In the genomic region with DNA sequence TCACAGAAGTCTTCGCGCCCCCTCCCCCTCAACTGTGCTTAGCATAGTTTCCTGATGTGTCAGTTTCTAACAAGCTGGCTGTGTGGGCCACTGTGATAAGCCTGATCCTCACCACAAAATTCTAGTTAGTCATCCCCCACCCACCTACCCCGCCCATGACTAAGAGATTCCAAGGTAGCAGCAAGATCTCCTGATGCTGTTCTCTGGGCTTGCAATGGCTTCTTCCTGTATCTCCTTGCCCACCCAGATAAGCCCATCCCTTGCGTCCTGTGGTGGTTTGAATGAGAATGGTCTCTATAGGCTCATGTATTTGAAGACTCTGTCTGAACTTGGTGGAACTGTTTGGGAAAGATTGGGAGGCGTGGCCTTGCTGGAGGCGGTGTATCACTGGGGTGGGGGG, we compare ENCODE assay signal across 10 mouse cellular contexts. TPM values are rescaled to one million over a fixed set of nuclear protein-coding genes. Genes with fewer than 3 reads are reported as not detected.
DNase-seq lines count a peak whose midpoint lies in the region; ATAC-seq and TF ChIP-seq lines count a peak whose summit lies in the region.
"Had no signal": no experiment of that assay in that cellular context is flagged by ENCODE, and none has a peak within 500 bp of the region (broad histone marks: within the 10 kb centered on the region; RNA-seq: fewer than 3 reads in every experiment).

No protein-coding gene starts in this region.

- DNase-seq in right cerebral cortex, postnatal 36 days (ENCODE audit: low spot score in 2 of 2): peak; percentile 59
- DNase-seq in right cerebral cortex, postnatal 4 days: no peak
- peak; percentile 65 for DNase-seq in Muller cell, postnatal 12 days (ENCODE audit: inconsistent ontology term)
- peak; percentile 68 to 83 for DNase-seq in spleen, postnatal 10 days (ENCODE audit: low spot score in 2 of 2)
- DNase-seq in adrenal gland, postnatal 36 days: no peak
- no peak for DNase-seq in lung, postnatal 0 days (ENCODE audit: low spot score)
- no peak for DNase-seq in adrenal gland, postnatal 10 days
- DNase-seq: lung, postnatal 14 days had no signal

- H3K27me3 ChIP-seq in lung, postnatal 0 days (replicated peaks; ENCODE audit: insufficient read depth, low read length): no peaks in the 10 kb centered on the region
- H3K27me3 ChIP-seq: hindbrain, embryonic 13.5 days had no signal

- H3K4me3 ChIP-seq in lung, postnatal 0 days (ENCODE audit: low read depth, low read length): no peak overlapping the region
- H3K4me3 ChIP-seq: hindbrain, embryonic 13.5 days had no signal

- no peak overlapping the region for H3K4me2 ChIP-seq in lung, postnatal 0 days (replicated peaks; ENCODE audit: low read depth, low read length)
- H3K4me2 ChIP-seq: hindbrain, embryonic 13.5 days had no signal

- no peak overlapping the region for H3K27ac ChIP-seq in lung, postnatal 0 days (ENCODE audit: low read length)
- H3K27ac ChIP-seq: hindbrain, embryonic 13.5 days had no signal

- peak; percentile 33 to 51 for ATAC-seq in hematopoietic stem cell, adult 5-6 weeks (replicated peaks in 1 of 2; ENCODE audit: insufficient read depth in 1 of 2, low FRiP score in 2 of 2, low TSS enrichment in 1 of 2, low read depth in 1 of 2, poor library complexity in 2 of 2, severe bottlenecking in 2 of 2)
- no peak for ATAC-seq in lung, postnatal 0 days

- H3K36me3 ChIP-seq in lung, postnatal 0 days (ENCODE audit: insufficient read depth, low read length): no peaks in the 10 kb centered on the region

- WGBS in lung, postnatal 0 days: 91% methylated on average over 6 of the region's 6 CpGs

- H3K4me1 ChIP-seq in lung, postnatal 0 days (ENCODE audit: insufficient read depth, low read depth, low read length): no peaks in the 10 kb centered on the region

- H3K9ac ChIP-seq in lung, postnatal 0 days (replicated peaks; ENCODE audit: low read depth): no peak overlapping the region
- H3K9ac ChIP-seq: hindbrain, embryonic 13.5 days had no signal

- TF ChIP-seq EP300 in lung, postnatal 0 days (IDR thresholded peaks at IDR 0.05): no peak

- no peaks in the 10 kb centered on the region for H3K9me3 ChIP-seq in lung, postnatal 0 days (ENCODE audit: low read length)
- H3K9me3 ChIP-seq: hindbrain, embryonic 13.5 days had no signal

- no peak for TF ChIP-seq CTCF in lung, postnatal 0 days (IDR thresholded peaks at IDR 0.05)

RNA-seq across cellular contexts. Expression of a gene that starts 18.4 kb away (rescaled TPM):
- total RNA-seq in hematopoietic stem cell, adult 5-6 weeks (2017): 16.8 and 23.6 TPM in 2 replicates
- 1 to 10 TPM; 6.5 to 9.3 TPM for total RNA-seq in adrenal gland, postnatal 36 days (2021)
- 2.7 and 3.7 TPM in 2 replicates for polyA plus RNA-seq in lung, postnatal 0 days (2015; fragmentation: Nextera tagmentation; extraction: Ambion mirVana)
- 1 to 10 TPM; 2.9 to 3.9 TPM for total RNA-seq in adrenal gland, postnatal 10 days (2021)

RNA-seq across cellular contexts. Expression of a gene that starts 21.9 kb away (rescaled TPM):
- 15.4 and 27.2 TPM in 2 replicates for total RNA-seq in hematopoietic stem cell, adult 5-6 weeks (2017)
- 10 to 100 TPM; 18.3 to 19.1 TPM for total RNA-seq in adrenal gland, postnatal 36 days (2021)
- 12.6 and 12.9 TPM in 2 replicates for polyA plus RNA-seq in lung, postnatal 0 days (2015; fragmentation: Nextera tagmentation; extraction: Ambion mirVana)
- 10 to 100 TPM; 16.7 to 28.8 TPM for total RNA-seq in adrenal gland, postnatal 10 days (2021)

RNA-seq across cellular contexts. Expression of a gene that starts 22.3 kb away (rescaled TPM):
- 18.3 and 22.1 TPM in 2 replicates for total RNA-seq in hematopoietic stem cell, adult 5-6 weeks (2017)
- total RNA-seq in adrenal gland, postnatal 36 days (2021): 10 to 100 TPM; 51.2 to 54.4 TPM
- 29.6 and 32.1 TPM in 2 replicates for polyA plus RNA-seq in lung, postnatal 0 days (2015; fragmentation: Nextera tagmentation; extraction: Ambion mirVana)
- 10 to 100 TPM; 41.5 to 42.9 TPM for total RNA-seq in adrenal gland, postnatal 10 days (2021)

RNA-seq across cellular contexts. Expression of a gene that starts 30.7 kb away (rescaled TPM):
- 197 and 236 TPM in 2 replicates for total RNA-seq in hematopoietic stem cell, adult 5-6 weeks (2017)
- 10 to 100 TPM; 57.8 to 68.4 TPM for total RNA-seq in adrenal gland, postnatal 36 days (2021)
- polyA plus RNA-seq in lung, postnatal 0 days (2015; fragmentation: Nextera tagmentation; extraction: Ambion mirVana): 50.4 and 53.1 TPM in 2 replicates
- 10 to 100 TPM; 55.7 to 82.7 TPM for total RNA-seq in adrenal gland, postnatal 10 days (2021)

RNA-seq across cellular contexts. Expression of a gene that starts 32.4 kb away (rescaled TPM):
- total RNA-seq in hematopoietic stem cell, adult 5-6 weeks (2017): 139 and 356 TPM in 2 replicates
- 10 to 100 TPM; 90.0 to 96.2 TPM for total RNA-seq in adrenal gland, postnatal 36 days (2021)
- polyA plus RNA-seq in lung, postnatal 0 days (2015; fragmentation: Nextera tagmentation; extraction: Ambion mirVana): 61.2 and 67.8 TPM in 2 replicates
- 10 to 100 TPM; 72.7 to 78.3 TPM for total RNA-seq in adrenal gland, postnatal 10 days (2021)

Comparison
In these comparisons a context has a peak if more than half of its experiments do, and no peak if none do; other contexts are left out.
1. DNase-seq: peak in right cerebral cortex, postnatal 36 days (2 of 2), Muller cell, postnatal 12 days (single experiment) and spleen, postnatal 10 days (2 of 2); none in right cerebral cortex, postnatal 4 days (single experiment), adrenal gland, postnatal 36 days (0 of 2), lung, postnatal 0 days (single experiment) and adrenal gland, postnatal 10 days (single experiment).